Mouse (Mus musculus) brain, adult 2 months (tissue): ENCODE measurements around the gene Pla2g4d.
A peak's percentile ranks its signal among the peaks of the same experiment; 100 is the strongest.

Experiments
- DNase-seq: peaks from one replicate; pipeline ENCODE4 v3.0.0; 2011; ENCODE audit warnings: low read depth, low spot score

Pla2g4d gene

DNA sequence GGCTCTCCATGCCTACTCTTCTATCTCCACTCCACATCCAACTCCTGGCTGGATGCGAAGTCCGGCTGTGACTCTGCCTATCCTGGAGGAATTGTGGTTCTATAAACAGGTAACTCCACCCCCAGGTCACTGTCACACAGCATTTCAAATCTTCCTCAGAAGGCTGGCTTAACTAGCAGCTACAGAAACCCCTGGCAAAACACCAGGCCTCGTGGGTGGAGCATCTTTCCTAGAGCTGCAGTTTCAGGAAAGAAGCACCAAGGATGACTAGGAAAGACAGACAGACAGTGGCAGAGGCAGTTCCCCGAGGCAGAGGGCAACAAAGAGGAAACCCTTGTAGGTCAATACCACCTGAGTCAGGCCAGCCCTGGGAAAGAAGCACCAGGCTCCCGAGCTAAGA is at the start of gene Pla2g4d:
TSS of gene Pla2g4d (minus strand) at position 203 of the 400 bp plus-strand sequence.
- peak; percentile 35 for DNase-seq

- DNase-seq, result peak; percentile 30
Measured at GRCm38 (mm10) chr2:120337886-120338285, 48.9 kb upstream of the Pla2g4d start.

DNA sequence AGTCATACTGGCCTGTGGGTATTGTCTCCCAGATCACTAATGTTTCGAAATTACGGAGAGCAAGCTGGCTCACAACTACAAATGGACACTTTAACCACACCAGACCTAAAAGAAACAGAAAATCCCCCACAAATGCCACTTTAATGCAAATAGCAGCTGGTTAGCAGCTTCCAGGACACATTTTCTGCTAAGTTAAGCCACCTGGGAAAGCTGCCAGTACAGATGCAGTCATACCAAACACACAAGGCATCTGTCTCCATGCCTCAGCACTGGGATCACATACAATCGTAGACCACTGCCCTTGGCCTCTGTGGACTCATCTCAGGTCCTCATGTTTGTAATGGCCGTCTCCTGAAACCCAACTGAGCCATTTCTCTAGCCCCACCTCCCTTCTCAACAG is 42.6 kb upstream of the Pla2g4d start:
- peak; percentile 50 for DNase-seq

DNA sequence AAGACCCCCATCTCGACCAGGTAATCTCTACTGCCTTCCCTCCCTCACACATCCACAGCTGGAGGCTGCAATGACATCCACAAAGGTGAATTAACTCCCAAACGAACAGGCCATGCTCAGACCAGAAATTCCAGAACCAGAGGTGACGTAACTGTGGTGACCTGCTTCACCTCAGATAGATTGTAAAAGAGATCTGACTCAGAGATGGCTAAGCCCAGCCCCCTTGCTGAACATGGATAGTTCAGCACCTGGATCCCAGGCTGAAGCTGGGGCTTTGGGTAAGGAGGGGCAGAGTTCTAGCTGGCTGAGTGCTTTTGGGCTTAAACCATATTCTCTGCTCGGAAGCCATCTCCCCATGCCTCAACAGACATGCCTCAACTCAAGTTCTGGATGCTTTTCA is 26.1 kb upstream of the Pla2g4d start:
- no peak for DNase-seq

DNA sequence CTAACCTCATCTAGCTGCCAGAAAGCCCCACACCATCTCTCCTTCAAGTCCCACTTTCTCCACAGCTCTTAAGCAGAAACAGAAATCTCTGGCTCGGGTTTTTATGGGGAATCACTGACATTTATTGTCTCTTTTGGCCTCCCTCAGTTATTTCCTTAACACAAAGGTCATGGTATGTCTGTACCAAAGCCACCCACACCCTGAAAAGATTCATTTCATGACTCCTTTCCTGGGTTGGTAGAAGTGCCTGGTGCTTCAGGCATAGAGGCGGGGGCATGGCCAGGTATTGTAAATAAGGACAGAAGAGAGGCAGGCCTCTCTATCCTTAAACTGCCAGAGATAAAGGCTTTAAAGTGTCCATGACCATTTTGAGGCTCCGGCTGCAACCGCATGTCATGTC is 25.5 kb upstream of the Pla2g4d start:
- no peak for DNase-seq

GRCm38 (mm10) chr2:120313976-120314375 is 25.0 kb upstream of the Pla2g4d start, which contains the start of gene Pla2g4f:
Gene Pla2g4f, minus strand, starts transcription at chr2:120314165.
- DNase-seq, result no peak

- no peak for DNase-seq
Measured at GRCm38 (mm10) chr2:120312276-120312825, 23.4 kb upstream of the Pla2g4d start.

GRCm38 (mm10) chr2:120304113-120304512 is 15.1 kb upstream of the Pla2g4d start:
- no peak for DNase-seq

DNA sequence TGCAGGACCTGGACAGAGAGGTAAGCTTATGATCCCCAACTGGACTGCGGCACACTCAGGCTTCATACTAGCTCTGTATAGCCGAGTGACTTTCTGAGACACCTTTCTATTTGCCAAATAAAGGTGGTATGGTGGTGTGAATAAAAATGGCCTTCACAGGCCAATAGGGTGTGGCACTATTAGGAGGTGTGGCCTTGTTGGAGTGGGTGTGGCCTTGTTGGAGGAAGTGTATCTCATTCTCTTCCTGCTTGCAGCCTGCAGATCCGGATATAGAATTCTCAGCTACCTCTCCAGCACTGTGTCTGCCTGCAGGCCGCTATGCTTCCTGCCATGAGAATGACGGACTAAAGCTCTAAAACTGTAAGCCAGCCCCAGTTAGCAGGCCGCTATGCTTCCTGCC is 12.1 kb upstream of the Pla2g4d start:
- no peak for DNase-seq

DNA sequence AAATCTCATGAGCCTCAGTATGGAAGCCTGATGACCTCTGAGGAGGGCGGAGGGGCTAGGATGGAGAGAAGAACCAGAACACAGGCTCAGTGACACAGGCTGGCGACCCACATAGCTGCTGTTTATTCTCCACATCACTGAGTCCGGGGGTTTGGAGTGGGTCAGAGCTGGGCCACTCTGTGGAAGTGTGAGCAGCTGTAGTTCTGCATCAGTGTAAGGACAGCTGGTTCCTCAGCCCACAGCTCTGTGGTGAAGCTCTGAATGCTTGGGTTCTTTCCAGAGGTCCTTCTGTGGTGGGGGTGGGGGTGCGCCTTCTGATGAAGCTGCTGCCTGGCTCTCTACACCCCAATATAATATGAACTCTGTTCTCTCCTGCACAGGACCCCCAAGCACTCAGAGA is 10.9 kb upstream of the Pla2g4d start:
- peak; percentile 37 for DNase-seq

GRCm38 (mm10) chr2:120296160-120296559 is 7.2 kb upstream of the Pla2g4d start:
- DNase-seq, result no peak

GRCm38 (mm10) chr2:120291471-120292078 is 2.6 kb upstream of the Pla2g4d start:
- DNase-seq, result no peak

DNA sequence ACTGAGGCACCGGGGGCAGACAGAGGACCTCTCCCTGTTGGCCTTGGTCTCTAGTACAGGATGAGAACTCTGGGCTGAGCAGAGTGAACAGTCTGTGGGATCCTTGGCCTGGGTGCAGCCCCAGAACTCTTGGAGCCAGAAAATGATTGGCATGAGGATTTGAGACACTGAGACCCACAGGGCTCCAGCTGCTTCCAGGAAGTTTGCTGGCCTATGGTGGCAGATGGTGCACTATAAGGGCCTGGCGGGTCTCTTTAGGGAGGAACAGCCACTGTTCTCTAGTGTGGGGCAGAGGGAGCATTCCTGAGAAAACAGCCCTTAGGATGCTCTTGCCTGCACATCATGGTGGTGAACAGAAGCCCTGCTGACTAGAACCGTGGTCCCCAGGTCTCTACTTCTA is 596 bp downstream of the Pla2g4d start:
- DNase-seq, result no peak

DNA sequence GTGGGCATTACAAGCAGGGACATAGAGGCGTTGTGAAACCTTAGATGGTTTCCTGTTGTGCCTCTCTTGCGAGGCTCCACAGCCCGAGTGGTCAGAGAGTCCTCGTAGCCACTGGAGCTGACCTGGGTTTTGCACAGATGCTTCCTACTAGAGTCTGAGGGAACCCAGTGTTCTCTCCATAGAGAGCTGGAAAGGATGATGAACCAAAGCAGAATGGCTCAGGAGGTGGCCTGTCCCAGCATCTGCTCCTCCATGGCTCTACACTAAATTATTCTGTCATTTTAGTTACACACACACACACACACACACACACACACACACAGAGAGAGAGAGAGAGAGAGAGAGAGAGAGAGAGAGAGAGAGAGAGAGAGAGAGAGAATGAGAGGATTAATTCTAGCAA is 3.4 kb downstream of the Pla2g4d start:
- peak; percentile 68 for DNase-seq

GRCm38 (mm10) chr2:120284705-120285104 is 4.3 kb downstream of the Pla2g4d start:
- no peak for DNase-seq

DNA sequence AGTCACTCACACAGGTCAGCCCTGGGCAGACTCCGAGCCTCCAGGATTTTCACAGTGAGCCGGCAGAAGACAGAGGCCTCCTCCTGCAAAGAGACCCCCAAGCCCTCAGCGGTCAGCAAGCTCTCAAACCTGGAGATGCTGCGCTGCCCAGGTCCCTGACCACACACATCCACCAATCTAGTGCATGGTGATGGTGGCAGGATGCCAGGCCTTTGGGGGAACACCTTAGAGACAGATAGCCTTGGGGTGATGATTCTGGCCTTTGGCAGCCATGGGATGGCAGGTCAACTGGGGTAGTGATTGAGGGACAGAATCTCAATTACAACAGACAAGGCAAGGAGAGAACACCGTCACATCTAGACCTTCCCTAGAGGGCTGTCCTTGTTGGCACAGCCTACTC is 4.9 kb downstream of the Pla2g4d start:
- no peak for DNase-seq

DNA sequence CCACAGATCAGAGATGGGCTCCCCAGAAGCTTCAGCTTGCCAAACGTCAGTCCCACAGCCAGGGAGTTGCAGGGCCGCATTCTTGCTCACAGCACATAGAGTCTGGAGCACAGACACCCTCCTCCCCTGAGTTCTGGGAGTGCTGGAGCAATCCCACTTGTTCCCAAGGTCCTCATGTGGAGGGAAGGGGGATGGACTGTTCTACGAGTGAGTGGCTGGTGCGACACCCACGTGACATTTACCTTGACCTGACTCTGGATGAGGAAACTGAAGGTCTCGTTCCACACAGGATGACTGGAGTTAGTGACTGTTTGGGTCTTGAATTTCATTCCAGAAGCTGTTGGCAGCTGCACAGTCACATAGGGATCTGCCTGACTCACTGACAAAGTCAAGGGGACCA is 5.4 kb downstream of the Pla2g4d start:
- DNase-seq, result no peak

GRCm38 (mm10) chr2:120281221-120281620 is 7.8 kb downstream of the Pla2g4d start:
- no peak for DNase-seq

GRCm38 (mm10) chr2:120279961-120280360 is 9.0 kb downstream of the Pla2g4d start:
- peak; percentile 79 for DNase-seq

- DNase-seq, result no peak
Measured at GRCm38 (mm10) chr2:120276951-120277350, 12.0 kb downstream of the Pla2g4d start.

DNA sequence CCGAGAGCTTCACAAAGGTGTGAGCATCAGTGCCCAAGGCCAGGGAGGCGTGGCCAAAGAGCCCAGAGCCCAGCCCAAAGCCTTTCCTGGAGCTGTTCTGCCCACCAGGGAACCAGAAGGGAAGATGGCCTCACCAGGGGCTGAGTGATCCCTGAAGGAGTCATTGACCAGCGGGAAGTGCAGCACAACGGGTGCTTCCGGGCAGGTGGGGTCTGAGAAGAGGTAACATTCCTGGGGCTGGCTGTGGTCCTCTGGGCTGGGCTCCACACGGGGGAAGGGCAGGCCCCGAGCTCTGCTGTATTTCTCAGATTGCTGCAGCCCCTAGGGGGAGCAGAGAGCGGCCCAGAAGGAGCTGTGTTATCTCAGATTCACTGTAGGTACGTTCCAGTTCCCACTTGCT is 20.4 kb downstream of the Pla2g4d start:
- DNase-seq, result peak; percentile 16

- DNase-seq, result peak; percentile 71
Measured at GRCm38 (mm10) chr2:120265523-120265922, 23.5 kb downstream of the Pla2g4d start.

GRCm38 (mm10) chr2:120264858-120265257 is 24.1 kb downstream of the Pla2g4d start:
- peak; percentile 30 for DNase-seq

DNA sequence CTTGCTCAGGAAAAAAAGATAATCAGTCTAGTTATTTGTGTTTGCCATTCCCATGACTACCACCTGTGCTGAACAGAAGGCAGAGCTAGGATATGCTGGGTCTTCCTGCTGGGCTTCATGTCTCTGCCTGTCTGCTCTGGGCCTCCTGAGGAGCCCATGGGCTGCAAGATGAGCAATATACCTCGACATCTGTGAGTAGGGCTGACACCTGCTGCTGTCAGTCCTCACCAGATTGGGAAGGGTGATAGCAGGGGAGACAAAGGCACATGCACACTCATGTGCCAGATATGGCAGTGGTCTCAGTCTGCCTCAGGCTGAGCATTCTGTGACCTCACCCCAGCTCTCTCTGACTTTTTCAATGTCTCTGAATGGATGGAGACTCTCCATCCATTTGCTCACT is 26.1 kb downstream of the Pla2g4d start:
- peak; percentile 46 for DNase-seq
